Mouse (Mus musculus) inflammation-experienced regulatory T-cells, adult 16 weeks (primary cell): ENCODE data around the gene Tmem185a. TPM values are rescaled to one million over a fixed set of nuclear protein-coding genes. Genes with fewer than 3 reads are reported as not detected.

Experiments
- polyA plus RNA-seq: library from polyadenylated mRNA; unstranded; fragments of 100-300 nt; shearing (Covaris generic); gene quantifications from one replicate; pipeline ENCODE4 v1.2.1, GENCODE M21; 2017

The Tmem185a gene
- 42.8 TPM for polyA plus RNA-seq

DNA sequence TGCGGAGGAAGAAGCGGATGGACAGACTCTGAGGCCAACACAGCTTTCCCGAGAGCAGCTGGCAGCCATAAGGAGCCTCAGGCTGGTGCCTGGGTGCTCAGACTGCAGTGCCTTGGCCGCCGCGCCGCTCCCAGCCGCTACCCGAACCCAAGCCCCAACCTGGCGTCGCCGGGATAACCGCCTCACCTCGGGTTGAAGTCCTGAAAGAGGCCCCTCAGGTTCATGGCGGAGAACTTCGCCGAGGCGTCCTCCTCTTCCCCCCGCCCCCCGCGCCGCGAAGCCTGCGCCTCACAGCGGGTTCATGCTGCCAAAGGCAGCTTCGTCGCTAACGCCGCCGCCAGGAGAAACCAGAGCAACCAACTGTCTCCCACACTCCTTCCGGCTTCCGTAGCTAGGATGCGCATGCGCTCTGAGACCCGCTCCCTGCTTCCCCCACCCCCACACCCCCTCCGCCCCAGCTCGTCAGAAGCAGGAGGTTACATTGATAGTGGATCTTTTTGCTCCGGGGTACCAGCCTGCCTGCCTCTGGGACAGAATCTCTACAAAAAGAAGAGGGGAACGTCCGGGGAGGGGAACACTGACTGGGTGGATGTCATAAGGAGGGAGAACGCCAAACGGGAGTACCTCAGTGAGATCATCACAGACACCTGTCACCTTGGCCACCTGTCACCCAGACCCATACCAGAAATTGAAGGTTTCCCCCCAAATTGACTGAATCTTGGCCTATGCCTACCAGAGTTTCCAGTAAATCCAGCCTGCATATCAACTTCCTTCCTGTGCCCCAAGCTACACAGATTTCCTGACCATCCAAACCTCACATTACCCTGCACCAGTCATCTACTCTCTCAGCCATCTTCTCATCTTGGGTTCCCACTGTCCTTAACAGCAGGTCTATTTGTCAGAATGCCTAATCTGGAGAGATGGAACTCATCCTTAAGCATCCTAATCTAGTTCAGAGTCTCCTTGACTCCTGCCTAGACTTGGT is at the start of gene Tmem185a:
Gene Tmem185a (minus strand): TSS at position 389 of the 985 bp plus-strand sequence.

Other genes with a start within 250 kb of the Tmem185a start
- 36.5 TPM for gene Ids, start 112.1 kb downstream of the Tmem185a start, polyA plus RNA-seq
- 32.0 TPM for gene 1110012L19Rik, start 91.3 kb downstream of the Tmem185a start, polyA plus RNA-seq